Mouse (Mus musculus) lung, postnatal 0 days (tissue): ENCODE data around the gene Ptges3l.

ENCODE experiments used
- CTCF ChIP-seq: IDR thresholded peaks from 2 replicates; pipeline ENCODE4 v1.5.1; 2016; ENCODE audit warnings: antibody characterized with exemption, mild to moderate bottlenecking
- EP300 ChIP-seq: IDR thresholded peaks from 2 replicates; pipeline ENCODE4 v1.6.1; 2016; ENCODE audit warnings: antibody characterized with exemption, mild to moderate bottlenecking, control low read depth

- TF ChIP-seq EP300 (no peak), CTCF (no peak)
These were observed 855 bp downstream of the Ptges3l start, which contains the start of gene Gm27029 for GRCm38 (mm10) chr11:101424105-101424851.
